Mouse (Mus musculus): ENCODE data around the gene Atp9a. TPM values are rescaled to one million over a fixed set of nuclear protein-coding genes. Genes with fewer than 3 reads are reported as not detected.

The Atp9a gene
- total RNA-seq, 4 experiments from 2014 or later: 82.4 to 126 (median 105) TPM

GRCm38 (mm10) chr2:168600750-168601490 is 141.3 kb downstream of the Atp9a start:
- DNase-seq: no peak

GRCm38 (mm10) chr2:168595693-168596092 is 146.5 kb downstream of the Atp9a start:
- DNase-seq: no peak

DNA sequence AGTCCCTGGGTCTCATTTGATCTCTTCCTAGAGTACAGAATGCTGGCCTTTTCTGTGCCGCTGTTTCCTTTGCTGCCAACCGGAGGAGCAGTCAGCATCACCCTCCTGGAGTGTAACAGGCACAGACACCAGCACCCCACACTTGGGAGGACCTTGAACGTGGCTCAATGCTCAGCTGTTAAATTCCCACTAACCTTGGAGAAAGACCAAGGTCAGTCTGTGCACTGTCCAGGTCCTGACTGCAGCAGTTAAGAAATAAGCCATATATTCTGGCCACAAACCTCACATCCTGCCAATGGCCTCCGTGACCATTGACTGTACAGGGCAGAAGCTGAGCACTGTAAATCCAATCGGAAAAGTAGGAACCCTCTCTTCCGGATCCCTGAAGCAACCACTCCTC is 148.5 kb downstream of the Atp9a start:
- DNase-seq: peak; percentile 66

DNA sequence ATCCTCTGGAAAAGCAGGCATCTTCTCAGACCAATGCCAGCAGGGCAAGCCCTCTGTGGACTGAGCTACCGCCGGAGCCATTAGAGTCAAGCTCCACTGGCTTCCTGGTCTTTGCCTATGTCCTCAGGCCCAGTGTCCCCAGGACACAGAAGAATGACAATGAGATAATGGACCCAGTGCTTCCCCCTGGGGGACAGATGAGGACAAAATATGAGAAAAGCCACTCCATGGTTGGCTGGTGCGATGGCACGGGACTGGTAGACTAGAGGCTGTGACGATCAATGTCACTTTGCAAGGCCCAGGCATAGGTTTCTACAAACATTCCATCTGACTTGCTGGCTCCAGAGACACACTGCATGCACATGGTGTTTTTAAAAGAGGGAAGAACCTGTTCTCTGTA is 149.2 kb downstream of the Atp9a start:
- DNase-seq: no peak

- DNase-seq: no peak
Observed at GRCm38 (mm10) chr2:168591076-168591475, 151.1 kb downstream of the Atp9a start.

- DNase-seq: no peak
Observed at GRCm38 (mm10) chr2:168590556-168590955, 151.7 kb downstream of the Atp9a start.

DNA sequence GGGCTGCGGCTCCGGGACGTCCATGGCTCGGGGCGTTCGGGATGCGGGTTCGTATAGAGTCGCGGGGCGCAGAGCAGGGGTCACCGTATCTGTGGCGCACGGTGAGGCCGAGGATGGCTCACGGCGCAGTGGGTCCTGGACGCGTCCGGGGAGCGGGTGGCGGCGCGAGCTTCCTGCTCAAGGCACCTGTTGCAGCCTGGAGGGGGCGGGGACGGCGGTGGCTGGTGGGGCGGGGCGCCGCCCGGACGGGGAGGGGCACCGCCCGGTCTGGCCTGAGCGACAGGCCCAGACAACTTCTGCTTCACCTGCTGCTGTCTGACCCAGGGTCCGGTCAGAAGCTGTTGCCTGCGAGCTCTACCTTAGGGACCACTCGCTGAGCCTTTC is 152.0 kb downstream of the Atp9a start:
- DNase-seq: no peak

DNA sequence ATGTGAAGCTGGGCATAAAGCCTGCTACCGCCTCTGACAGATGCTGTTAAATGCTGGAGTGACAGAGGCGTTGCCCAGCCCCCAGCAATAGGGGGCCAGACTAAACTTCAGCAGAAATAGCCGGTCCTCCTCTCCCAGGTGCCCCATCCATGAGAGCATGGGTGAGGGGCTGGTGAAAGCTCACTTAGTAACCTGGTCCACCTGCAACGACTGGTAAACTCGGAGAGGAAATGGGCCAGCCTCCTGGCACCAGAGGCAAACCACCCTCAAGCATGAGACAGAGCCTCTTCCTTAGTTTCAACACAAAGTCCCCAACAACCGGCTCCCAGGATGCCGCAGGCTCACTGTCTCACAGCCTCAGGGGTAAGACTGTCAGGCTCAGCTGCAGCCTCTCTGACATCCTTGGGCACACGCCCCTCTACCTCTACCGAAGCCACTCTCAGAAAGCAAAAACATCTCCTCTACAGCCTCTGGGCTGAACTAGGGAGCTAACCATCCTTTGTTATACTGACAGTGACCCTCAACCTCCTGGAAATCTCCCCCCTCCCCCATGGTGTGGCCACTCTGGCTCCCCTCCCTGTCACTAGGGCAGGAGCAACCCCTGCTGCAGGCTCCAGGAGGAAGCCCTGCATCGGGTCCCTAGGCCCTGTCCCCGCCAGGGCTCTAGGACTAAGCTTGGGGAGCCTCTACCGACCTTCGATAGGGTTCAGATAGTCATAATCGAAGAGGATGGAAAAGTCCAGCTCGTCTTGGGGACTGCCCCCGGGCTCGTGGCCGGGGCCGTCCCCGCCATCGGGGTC is 152.6 kb downstream of the Atp9a start:
- no peak for DNase-seq

DNA sequence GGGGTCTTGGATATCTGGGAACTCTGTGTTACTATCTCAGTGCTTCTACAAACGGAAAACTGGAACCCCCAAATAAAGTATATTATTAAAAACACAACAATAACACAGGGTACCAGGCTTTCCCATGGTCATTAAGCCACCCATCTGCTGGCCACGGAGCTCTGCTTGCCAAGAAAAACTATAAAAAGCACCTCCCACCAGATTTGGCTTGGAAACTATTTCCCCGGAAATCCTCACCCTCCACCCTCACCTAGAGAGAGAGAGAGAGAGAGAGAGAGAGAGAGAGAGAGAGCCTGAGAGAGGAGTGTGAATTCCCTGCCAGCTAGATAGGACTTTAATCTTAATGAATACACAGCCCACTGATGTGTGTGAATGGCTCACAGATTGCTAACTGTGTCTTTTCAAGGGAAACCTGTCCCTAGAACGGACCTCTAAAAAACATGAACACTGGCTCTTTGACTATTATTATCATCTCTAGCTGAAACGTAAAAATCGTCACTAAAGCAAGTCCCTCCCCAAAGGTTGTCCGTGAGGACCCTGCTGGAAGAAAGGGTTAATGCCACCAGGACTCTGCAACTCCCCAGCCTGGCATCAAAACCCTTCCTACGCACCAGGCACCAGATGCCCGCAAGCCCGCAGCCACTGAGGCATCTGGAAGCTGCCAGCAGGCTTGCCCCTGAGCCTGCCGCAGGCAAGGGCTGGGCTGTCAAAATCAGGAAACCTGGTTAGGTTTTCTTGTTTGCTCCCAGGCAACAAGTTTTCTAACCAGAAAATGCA is 153.4 kb downstream of the Atp9a start:
- no peak for DNase-seq

- no peak for DNase-seq
Observed at GRCm38 (mm10) chr2:168587159-168587558, 155.1 kb downstream of the Atp9a start.

- no peak for DNase-seq
Observed at GRCm38 (mm10) chr2:168586512-168586911, 155.7 kb downstream of the Atp9a start.

DNA sequence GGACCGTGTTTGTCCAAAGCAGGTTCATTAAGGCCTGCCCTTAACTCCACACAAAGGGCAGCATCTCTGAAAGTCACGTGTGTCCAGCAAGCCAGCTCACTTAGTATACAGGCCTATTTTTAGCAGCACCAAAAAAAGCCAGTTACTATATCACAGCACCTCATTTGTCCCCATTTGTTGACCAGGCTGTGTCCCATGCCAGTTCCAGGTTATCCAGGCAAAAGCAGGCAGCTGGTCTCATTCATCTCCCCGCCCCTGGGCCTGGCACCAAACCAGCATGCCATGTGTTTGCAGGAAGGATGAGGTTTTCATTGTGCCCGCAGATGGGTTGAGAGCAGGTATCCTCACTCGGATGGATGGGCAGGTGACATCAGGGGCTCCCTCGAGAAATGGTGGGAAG is 157.4 kb downstream of the Atp9a start:
- DNase-seq: no peak

Small RNAs within 50 kb of the gene (microRNA-seq; reads per million reads assigned to microRNA genes)
- gene Mir7004: 0 to 1.8 reads per million in 2 experiments

Other genes with a start within 250 kb of the Atp9a start
- gene Nfatc2, start 140.8 kb downstream of the Atp9a start, total RNA-seq (2022): 10 to 100 TPM in 1 of 4 experiments, 1 to 10 TPM in 3; 3.4 to 11.0 (median 6.3) TPM
- under 1 TPM in 1 of 4 experiments, not detected in 3; 0.44 TPM for gene Sall4, start 25.5 kb upstream of the Atp9a start, total RNA-seq (2022)
- gene Zfp64, start 213.2 kb upstream of the Atp9a start, total RNA-seq (2022): 10 to 100 TPM; 15.5 to 23.2 (median 19.7) TPM